Mouse (Mus musculus): ENCODE results near the gene Col3a1.

DNA sequence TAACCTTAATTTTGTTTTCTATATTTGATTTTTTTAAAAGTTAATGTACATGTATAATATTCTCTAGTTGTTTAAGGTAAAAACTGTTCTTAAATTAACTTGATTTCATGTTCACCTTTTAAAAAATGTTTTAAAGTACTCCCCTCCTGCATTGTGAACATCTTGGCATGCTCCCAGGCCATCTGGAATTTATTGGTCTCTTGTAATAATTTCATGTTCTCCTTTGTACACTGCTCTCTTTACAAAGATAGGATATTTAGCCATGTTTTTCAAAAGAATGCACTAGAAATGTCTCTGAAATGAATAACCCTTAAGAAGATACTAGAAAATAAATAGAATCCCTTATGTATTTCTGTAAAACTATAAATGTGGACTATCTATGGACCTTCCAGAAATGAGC lies 624 bp downstream of the Col3a1 start:
- TF ChIP-seq EP300 (IDR thresholded peaks at IDR 0.05; ENCODE audit: low read depth) = no peak
- no peak for TF ChIP-seq CTCF (IDR thresholded peaks at IDR 0.05; ENCODE audit: low read depth)

All from heart, postnatal 0 days (tissue).